Mouse (Mus musculus): Measurements from ENCODE around the gene Ryr2.

GRCm38 (mm10) chr13:12013986-12014385 is 92.8 kb downstream of the Ryr2 start:
- TF ChIP-seq CTCF (IDR thresholded peaks at IDR 0.05; ENCODE audit: low read depth) (no peak), EP300 (IDR thresholded peaks at IDR 0.05; ENCODE audit: low read depth) (no peak)

All from liver, embryonic 14.5 days (tissue).